Mouse (Mus musculus) cerebral cortex, adult 2 months (tissue): ENCODE results near the gene Zfp710.

Source experiments
- WGBS: fragments of 180-500 bp; shearing (Covaris S2); methylation state at CpG from one replicate; pipeline ENCODE4 v1.1.7; 2018; 5-methylcytosine and 5-hydroxymethylcytosine counted together

Zfp710 gene

DNA sequence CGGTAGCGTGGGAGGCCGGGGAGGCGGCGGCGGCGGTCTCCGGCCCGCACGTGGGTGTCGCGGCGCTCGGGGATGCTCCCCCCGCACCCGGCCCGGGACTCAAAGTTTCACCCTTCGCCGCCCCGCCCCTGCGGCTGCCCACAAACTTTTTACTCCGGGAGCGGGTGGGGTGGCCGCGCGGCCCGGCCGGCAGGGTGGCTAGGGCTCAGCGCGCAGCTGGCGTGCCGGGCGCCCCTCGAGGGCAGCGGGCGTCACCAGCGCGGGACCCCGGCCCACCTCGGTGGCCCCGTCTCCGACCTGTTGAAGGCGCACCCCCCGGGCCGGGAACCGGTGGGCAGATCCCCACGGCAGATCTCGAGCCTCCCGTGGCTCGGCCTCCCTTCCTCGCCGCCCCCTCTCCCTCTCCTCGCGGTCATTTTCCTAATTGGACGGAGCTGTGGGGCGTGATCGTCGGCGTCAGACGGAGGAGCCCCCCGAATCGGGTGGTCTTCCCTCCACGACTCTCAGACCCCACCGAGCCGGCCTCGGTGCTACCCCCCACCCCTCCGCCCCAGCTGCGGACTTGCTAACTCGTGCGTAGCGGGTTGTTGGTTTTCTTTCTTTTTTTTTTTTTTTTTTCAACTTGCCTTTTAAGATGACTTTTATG lies 2.5 kb downstream of the Zfp710 start:
- WGBS, result under 1% methylated on average over 53 of the region's 71 CpGs

DNA sequence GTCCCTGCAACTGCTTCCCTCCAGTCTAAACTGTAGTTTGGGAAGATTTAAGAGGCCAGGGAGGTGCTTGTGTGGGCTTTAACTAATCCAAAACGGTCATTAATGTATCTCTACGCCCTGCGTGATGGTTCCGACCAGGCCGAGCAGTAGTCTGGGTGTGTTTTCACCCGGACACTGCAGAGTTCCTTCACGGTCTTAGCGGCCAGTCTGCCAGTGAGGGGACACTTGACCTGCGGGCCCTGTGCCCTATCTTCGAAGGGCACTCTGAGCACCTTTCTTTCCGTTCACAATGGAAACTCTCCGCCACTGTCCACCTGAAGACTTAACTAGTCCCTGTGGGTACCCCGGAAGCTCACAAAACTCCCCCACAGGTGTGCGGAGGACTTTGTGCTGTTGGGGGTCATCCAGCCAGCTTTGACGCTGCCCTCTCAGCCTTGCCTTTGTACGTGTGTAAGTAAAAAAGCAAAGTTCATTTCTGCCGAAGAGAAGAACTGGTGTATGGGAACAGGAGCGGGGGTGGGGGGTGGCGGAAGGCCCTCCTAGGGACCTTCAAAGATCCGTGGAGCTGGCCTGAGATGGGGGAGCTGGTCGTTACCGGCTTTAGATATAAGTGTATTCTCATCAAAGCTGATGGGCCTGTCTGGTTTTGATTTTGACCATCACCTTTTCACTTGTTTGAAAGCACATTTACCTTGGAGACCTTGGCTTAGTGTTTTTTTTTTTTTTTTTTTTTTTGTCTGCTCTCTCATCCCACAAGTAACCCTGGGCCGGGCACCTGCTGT lies 3.2 kb downstream of the Zfp710 start:
- 23% methylated on average over 23 of the region's 23 CpGs for WGBS

DNA sequence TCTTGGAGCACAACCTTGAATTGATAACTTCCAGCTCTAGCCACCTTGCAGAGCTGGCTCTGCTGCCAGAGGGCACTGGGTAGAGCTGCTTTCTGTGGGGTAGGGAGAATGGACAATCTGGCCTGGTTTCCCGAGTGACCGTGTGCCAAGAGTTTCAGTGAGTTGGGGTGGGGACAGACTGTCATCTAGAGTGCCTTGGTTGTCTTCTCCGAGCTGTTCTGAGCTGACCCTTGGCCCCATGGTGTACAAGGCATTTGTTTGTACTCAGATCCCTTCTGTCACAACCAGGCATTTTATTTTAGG lies 3.8 kb downstream of the Zfp710 start:
- 28% methylated on average over 3 of the region's 3 CpGs for WGBS

DNA sequence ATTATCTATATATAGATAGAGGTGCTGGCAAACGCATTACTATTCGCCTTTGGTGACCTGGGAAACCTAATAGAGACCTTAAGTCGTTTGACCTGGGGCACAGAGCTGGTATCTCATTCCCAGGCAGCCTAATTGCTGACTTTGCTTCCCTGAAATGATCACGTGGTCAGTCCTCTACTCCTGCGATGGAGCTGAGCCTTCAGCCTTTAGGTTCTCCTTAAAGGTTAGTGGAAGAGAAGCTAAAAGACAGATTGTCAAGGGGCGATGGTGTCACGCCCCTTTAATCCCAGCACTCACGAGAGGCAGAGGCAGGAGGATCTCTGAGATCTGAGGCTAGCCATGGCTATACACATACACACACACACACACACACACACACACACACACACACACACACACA lies 5.9 kb downstream of the Zfp710 start:
- WGBS, result 92% methylated on average over 8 of the region's 8 CpGs

DNA sequence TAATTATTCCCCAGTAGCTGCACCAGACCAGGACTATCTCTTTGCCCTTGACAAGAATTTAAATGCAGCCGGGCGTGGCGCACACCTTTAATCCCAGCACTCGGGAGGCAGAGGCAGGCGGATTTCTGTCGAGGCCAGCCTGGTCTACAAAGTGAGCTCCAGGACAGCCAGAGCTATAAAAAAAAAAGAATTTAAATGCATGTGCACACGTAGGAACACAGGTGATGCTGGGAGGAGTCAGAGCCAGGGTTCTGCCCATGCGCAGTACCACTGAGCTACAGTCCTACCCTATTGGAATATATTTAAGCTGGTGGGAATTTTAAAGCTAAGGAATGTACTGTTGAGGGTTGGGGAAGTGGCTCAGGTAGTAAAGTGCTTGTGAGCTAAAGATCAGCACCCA lies 6.4 kb downstream of the Zfp710 start:
- WGBS, result 96% methylated on average over 8 of the region's 8 CpGs

DNA sequence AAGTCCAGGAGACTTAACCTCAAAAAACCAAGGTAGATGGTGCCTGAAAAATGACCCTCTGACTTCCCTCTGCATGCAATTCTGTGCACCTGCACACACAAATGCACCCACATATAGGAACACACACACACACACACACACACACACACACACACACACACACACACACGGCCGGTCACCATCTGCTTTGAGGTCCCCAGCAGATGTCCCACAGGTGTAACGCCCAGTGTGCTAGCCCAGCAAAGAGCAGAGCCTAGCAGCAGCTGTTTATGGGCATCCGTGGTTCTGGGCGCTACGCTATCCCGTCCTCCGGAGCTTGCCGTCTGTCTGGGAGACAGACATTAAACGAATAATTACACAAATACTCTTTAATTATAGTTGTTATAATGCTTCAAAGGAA lies 6.9 kb downstream of the Zfp710 start:
- WGBS, result 64% methylated on average over 10 of the region's 10 CpGs

DNA sequence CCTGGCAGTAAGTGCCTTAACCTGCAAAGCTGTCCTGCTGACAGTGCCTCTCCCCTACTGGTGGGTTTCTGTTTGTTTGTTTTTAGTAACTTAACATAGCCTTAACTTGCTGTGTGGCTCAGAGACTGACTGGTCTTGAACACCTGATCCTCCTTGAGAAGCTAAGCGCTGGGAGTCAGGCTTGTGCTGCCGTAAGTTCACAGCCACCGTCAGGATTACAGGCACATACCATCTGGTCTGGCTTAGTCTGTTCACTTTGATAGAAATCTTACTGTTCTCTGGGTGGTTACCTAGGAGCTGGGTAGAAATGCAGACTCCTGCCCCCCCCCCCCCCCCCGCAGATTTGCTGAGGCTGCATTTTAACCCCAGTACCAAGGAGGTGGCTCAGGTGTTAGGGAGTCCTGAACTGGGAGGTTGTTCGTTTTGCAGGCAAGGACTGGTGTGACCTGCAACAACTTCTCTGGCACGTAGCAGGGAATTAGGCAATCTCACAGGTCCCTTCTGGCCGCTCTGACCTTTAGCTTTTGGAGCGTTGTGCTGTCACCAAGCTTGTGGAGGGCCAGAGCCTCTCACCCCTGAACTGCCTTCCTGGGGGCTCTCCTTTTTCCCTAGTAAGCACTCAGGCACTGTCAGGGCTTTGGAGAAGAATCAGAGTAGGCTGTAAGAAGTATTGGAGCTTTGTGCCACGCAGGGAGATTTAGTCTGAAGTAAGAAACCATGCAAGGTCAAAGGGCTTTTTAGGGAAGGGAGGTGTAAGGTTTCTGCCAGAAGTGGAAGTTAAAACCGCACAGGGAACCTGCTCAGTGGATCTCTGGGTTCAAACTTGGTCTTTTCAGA lies 7.8 kb downstream of the Zfp710 start:
- 73% methylated on average over 10 of the region's 10 CpGs for WGBS

DNA sequence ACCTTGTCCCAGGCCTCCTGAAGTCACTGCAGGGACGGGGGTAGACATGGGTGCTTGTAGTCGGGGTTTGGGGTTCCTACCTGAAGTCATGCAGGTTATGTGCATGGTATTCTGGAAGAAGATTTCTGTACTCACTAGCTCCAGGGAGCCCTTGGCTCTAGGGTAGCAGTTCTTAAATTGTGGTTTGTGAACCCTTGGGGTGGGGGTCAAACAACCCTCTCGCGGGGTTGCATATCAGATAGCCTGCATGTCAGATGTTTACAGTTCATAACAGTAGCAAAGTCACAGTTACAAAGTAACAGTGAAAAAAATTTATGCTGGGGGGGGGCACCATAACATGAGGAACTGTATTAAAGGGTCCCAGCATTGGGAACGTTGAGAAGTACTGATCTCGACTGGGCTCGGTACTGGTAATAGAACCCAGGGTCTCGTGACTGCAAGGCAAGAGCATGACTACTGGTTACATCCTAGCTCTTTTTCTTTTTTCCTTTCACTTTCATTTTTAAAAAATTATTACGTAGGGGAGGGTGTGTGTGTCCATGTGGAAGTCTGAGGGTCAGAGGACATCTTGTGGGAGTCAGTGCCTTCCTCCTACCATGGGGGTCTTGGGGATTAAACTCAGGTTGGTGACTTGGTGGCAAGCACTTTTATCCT lies 8.6 kb downstream of the Zfp710 start:
- WGBS, result 83% methylated on average over 9 of the region's 9 CpGs

DNA sequence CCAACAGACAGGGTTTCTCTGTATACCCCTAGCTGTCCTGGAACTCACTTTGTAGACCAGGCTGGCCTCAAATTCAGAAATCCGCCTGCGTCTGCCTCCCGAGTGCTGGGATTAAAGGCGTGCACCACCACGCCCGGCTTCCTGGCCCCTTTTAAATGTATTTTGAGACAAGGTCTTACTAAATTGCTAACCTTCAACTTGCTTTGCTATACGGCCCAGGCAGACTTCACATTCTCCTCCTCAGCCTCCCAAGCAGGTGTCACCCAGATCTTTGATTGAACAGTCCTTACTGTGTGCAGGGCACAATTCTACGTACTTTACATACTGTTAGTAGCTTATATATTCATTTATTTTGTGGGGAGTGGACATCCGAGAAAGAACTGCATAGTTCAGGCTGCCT lies 9.2 kb downstream of the Zfp710 start:
- 91% methylated on average over 9 of the region's 9 CpGs for WGBS

DNA sequence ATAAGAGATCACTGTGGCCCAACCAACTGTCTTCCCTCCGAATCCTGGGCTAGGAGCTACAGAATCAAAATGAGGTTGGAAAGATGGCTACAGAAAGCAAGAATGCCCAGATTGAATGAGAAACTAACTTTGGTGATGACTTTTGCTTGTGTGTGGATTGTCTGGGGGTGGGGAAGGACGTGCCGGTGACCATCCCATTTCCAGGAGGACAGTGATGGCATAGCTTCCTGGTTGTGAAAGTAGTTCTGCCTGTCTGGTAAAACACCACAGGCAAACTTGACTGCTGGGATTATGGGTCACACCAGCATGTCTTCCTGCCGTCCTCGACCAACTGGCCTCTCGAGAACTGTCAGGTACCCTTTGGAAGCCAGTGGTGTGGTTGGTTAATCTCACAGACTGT lies 10.5 kb downstream of the Zfp710 start:
- WGBS, result 89% methylated on average over 6 of the region's 6 CpGs

DNA sequence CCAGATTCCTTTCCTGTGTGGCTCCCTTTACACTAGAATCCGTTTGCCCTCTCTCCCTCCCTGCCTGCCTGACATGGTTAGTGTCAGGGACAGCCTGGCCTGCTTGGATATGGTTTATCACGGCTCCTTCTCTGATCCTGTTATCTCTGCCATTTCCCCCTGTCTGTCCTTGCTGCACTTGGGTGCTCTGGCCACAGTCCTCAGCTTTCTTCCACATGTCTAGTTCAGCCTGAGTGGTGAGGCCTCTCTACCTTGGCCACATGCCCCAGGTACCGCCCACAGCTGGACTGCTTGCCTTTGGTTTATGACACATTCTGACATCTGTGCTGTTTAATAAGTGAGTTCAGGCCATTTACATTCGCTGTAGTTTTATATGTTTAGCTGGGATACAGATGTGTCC lies 11.1 kb downstream of the Zfp710 start:
- WGBS, result 75% methylated on average over 4 of the region's 4 CpGs

DNA sequence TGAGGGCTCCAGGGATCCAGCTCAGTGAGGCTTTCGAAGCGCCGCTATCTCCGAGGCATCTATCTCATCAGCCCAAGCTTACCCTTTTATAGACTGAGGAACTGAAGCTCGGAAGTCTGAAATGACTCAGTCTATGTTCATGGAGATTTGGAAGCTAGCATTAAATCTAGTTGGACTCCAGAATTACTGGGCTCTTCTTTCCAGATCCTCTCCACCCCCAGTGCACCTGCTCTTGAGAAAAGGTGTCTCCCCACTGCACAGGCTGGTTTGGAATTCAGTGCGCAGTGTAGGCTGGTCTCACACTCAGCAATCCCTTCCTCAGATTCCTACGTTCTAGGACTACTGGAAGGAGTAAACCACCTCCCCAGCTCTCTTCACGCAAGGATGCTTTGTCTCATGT lies 15.1 kb downstream of the Zfp710 start:
- WGBS, result 47% methylated on average over 8 of the region's 8 CpGs

DNA sequence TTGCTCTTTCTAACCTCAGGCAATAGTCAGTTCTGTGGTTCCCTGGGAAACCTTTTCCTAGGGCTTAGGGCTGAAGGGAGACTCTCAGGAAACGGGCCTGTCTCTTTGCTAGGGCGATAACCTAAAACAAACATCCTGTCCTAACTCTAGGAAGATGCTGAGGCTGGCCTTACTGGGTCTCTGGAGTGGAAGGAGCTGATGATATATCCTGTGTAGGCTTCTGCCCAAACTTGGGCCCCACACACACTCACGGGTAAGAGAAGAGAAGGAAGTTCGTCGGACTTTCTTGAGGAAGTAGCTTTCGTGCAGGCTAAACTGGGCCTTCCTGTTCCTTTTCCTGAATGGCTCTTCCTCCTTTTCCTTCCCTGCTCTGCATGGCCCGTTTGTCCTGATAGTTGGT lies 19.6 kb downstream of the Zfp710 start:
- 73% methylated on average over 7 of the region's 7 CpGs for WGBS

DNA sequence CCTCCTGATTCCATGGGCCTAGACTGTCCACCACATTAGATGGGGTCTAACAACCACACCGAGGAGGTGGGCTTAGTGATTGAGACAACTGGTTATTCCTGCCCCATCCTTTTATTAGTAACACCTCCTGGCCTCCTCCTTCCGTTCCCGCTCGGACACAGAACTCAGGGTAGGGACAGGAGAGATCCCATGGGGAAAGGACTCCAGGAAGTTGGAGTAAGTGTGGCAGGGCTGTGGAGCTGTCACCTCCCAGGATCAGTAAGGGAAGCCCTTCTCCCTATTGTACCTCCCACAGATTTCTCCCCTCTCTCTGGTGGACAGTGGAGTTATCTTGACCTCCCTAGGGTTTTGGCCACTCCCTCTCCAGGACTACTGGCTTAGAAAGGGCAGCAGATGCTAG lies 22.4 kb downstream of the Zfp710 start:
- WGBS, result 83% methylated on average over 4 of the region's 4 CpGs

DNA sequence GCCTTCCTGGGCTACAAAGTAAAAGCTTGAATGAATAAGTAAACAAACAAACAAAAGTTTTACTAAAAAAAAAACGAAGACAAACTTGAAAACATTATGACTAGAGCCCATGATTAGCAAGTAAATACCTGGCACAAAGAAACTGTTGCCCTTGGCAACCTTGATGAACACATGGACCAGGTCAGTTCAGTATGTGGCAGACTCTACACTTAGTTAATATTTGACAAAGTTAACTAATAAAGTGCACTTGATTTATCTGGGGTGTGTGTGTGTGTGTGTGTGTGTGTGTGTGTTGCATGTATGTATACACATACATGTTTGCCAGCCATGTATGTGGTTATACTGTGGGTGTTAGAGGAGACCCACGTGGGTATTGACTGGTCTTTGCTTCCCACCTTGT lies 25.1 kb downstream of the Zfp710 start:
- 54% methylated on average over 2 of the region's 2 CpGs for WGBS

DNA sequence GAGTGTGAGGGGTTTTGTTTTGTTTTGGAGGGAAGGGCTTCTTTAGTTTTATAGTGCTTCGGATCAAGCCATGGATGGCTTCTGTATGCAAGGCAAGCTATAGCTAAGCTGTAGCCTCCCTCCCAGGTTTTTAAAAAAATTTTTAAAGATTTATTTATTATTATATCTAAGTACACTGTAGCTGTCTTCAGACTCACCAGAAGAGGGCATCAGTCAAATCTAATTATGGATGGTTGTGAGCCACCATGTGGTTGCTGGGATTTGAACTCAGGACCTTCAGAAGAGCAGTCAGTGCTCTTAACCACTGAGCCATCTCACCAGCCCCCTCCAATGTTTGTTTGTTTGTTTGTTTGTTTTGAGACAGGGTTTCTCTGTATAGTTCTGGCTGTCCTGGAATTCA lies 25.8 kb downstream of the Zfp710 start:
- 98% methylated on average over 1 of the region's 1 CpGs for WGBS

DNA sequence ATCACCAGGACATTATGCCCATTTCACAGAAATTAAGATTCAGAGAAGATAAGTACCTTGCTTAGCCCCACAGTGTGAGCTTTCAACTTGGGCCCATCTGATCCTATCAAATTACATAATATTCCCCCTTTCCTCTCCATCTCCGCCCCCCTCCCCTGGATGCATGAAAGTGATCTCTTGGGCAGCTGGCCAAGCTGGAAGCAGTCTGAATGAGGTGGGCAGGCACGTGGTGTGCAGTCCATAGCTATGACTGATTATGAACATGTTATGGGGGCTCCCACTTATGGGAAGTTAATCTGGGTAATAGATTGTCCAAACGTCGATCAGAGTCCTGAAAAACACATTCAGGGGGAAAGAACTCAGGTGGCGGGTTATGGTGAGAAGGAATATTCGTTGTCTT lies 27.2 kb downstream of the Zfp710 start:
- WGBS, result 65% methylated on average over 6 of the region's 6 CpGs

DNA sequence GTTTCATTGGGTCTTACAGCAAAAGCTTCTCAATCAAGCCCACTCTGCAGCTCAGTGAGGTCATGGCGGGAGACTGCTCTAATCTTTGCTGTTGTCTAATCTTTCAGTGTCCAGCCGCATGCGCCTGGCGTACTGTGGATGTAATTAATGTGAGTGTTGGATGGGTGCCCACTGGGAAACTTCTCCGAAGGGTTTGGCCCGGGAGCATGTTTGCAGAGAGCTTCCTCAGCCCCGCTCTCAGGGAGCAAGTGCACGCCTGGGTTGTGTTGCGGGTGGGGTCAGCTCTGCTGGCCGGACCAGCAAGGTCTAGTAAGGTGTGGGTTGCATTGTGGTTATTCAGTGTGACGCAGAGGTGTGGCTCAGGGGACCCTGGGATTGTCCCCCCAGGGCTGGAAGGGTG lies 27.6 kb downstream of the Zfp710 start:
- 44% methylated on average over 11 of the region's 11 CpGs for WGBS

DNA sequence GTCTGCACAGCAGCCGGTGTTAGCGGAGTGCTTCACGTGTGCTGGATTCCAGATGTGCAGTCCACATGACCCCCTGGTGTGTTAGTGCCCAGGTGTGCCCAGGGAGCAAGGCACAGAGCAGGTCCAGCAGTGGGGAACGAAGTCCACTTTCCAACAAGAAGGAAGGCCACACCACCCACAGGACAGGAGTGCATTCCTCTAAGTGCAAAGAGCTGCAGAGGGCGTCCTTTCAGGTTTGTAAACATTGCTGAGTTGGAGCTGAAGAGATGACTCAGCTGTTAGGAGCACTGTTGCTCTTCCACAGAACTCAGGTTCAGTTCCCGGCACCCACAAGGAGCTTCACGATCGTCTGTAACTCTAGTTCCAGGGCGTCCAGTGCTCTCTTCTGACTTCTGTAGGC lies 28.5 kb downstream of the Zfp710 start:
- WGBS, result 91% methylated on average over 9 of the region's 9 CpGs

DNA sequence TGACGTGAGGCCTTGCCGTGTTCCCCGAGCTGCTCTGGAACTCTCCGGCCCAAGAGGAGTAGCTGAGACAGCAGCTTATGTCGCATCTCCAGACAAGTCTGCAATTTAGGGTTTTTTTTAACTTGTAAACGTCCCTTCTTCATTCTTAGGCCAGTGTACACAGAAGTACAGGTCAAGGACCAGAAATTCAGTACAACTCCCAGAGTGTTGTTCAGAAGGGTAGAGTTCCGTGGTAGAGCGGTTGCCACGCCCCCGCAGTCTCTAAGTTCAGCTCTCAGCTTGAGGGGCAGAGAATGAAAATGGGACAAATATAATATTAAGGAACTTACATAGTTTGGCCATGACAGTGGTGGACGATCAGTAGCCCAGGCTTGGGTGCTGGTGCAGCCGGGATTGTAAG lies 31.2 kb downstream of the Zfp710 start:
- 76% methylated on average over 12 of the region's 12 CpGs for WGBS

DNA sequence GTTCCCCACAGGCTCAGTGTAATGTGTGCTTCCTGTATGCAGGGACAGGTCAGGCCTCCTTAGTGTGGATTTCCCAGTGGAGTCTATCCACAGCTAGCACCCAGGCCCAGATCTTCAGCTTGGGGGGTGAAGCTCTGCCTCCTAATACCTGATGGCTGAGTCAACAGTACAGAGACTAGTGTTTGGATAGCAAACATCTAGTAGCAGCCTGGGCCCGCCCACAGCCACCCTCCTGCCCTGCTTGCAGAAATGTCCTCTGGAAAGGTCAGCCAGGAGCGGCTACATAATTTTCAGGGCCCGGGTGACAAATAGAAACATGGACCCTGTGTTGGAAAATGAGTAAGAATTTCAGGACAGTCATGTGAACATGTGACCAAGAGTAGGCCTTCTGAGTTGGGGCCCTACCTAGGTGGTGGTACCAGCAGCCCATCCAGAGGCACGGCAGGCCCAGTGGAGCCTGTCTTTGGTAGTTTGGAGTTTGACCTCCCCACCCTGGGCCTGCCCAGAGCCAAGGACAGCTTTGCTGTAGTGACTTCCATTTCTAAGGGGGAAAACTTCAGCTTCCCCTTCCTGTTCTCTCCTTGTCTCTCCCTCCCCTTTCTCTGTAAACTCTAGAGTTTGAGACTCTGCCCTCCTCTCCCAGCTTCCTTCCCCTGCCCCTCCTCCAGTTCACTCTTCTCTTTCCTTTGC lies 32.5 kb downstream of the Zfp710 start:
- 84% methylated on average over 4 of the region's 4 CpGs for WGBS

DNA sequence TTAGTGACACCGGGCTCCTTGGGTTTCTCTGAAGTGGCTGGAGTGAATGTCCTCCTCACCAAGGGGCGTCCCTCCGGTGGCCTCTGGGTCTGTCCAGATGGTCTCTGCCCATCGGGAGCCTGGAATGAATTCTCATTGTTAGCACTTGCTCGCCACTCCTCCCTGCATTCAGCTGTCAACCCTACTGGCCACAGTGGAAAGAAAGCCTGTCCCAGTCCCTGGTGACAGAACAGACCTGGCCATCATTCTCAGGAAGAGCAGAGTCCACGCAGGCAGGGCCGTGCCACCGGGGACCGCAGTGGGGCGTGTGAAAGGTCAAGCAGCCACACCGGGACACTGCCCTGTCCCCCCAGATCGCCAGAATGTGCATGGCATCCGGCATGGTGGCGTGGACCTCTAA lies 33.2 kb downstream of the Zfp710 start:
- 44% methylated on average over 14 of the region's 14 CpGs for WGBS
